Mouse (Mus musculus) ES-CJ7 (cell line): ENCODE measurements around the gene Lrp8.

Experiments used
- DNase-seq: peaks from one replicate; pipeline ENCODE4 v3.0.0; 2011; ENCODE audit warnings: low read depth, low spot score

Gene Lrp8

GRCm38 (mm10) chr4:107844971-107845370 lies 42.9 kb downstream of the Lrp8 start:
- peak; percentile 39 for DNase-seq

GRCm38 (mm10) chr4:107846795-107847194 lies 44.7 kb downstream of the Lrp8 start:
- DNase-seq = no peak

- no peak for DNase-seq
Measured at GRCm38 (mm10) chr4:107848546-107848945, 46.5 kb downstream of the Lrp8 start.

GRCm38 (mm10) chr4:107849621-107850020 lies 47.6 kb downstream of the Lrp8 start:
- DNase-seq = no peak

- DNase-seq = no peak
Measured at GRCm38 (mm10) chr4:107850091-107850490, 48.0 kb downstream of the Lrp8 start.

GRCm38 (mm10) chr4:107853333-107853732 lies 51.3 kb downstream of the Lrp8 start:
- DNase-seq = no peak

GRCm38 (mm10) chr4:107853836-107854235 lies 51.8 kb downstream of the Lrp8 start:
- no peak for DNase-seq

- no peak for DNase-seq
Measured at GRCm38 (mm10) chr4:107856958-107857686, 55.1 kb downstream of the Lrp8 start.

- no peak for DNase-seq
Measured at GRCm38 (mm10) chr4:107858995-107859394, 56.9 kb downstream of the Lrp8 start.

GRCm38 (mm10) chr4:107864866-107865265 lies 62.8 kb downstream of the Lrp8 start:
- no peak for DNase-seq

GRCm38 (mm10) chr4:107879254-107880050 lies 77.4 kb downstream of the Lrp8 start, which contains the start of gene Magoh:
TSS of gene Magoh (plus strand) at chr4:107879755.
- DNase-seq = peak; percentile 96

GRCm38 (mm10) chr4:107881631-107882030 lies 79.6 kb downstream of the Lrp8 start:
- DNase-seq = no peak

- DNase-seq = peak; percentile 23
Measured at GRCm38 (mm10) chr4:107886371-107886770, 84.3 kb downstream of the Lrp8 start.

- peak; percentile 14 for DNase-seq
Measured at GRCm38 (mm10) chr4:107889385-107889730, 87.3 kb downstream of the Lrp8 start.

GRCm38 (mm10) chr4:107889731-107890432 lies 87.8 kb downstream of the Lrp8 start, which contains the start of gene 0610037L13Rik:
TSS of gene 0610037L13Rik (plus strand) at chr4:107889813.
- peak; percentile 98 for DNase-seq

GRCm38 (mm10) chr4:107892663-107893062 lies 90.6 kb downstream of the Lrp8 start:
- DNase-seq = no peak

GRCm38 (mm10) chr4:107899211-107899927 lies 97.3 kb downstream of the Lrp8 start:
- DNase-seq = no peak

GRCm38 (mm10) chr4:107900206-107900605 lies 98.1 kb downstream of the Lrp8 start:
- no peak for DNase-seq

- no peak for DNase-seq
Measured at GRCm38 (mm10) chr4:107904252-107904651, 102.2 kb downstream of the Lrp8 start.

GRCm38 (mm10) chr4:107906561-107906960 lies 104.5 kb downstream of the Lrp8 start:
- peak; percentile 28 for DNase-seq

- DNase-seq = no peak
Measured at GRCm38 (mm10) chr4:107910020-107910419, 108.0 kb downstream of the Lrp8 start.
